Mouse (Mus musculus) kidney, adult 8-10 months (tissue): Measurements from ENCODE around the gene Khk.

Experiments used
- DNase-seq, 2 experiments: peaks; one replicate each; pipeline ENCODE4 v3.0.0; 2022

The Khk gene

GRCm38 (mm10) chr5:30913060-30913841, 8.0 kb upstream of the Khk start, which contains the start of gene Emilin1:
Gene Emilin1 (plus strand): TSS chr5:30913402.
- peak in 1 of 2 experiments; percentile 58 for DNase-seq

- DNase-seq = no peak
Measured at GRCm38 (mm10) chr5:30914101-30914635, 7.1 kb upstream of the Khk start.

GRCm38 (mm10) chr5:30914849-30915248, 6.4 kb upstream of the Khk start:
- DNase-seq = no peak

- DNase-seq = no peak
Measured at GRCm38 (mm10) chr5:30915456-30915855, 5.8 kb upstream of the Khk start.

- DNase-seq = peak; percentile 93 to 97
Measured at GRCm38 (mm10) chr5:30915974-30916433, 5.2 kb upstream of the Khk start.

- no peak for DNase-seq
Measured at GRCm38 (mm10) chr5:30916841-30917240, 4.4 kb upstream of the Khk start.

GRCm38 (mm10) chr5:30917348-30917747, 3.9 kb upstream of the Khk start:
- no peak for DNase-seq

- no peak for DNase-seq
Measured at GRCm38 (mm10) chr5:30917891-30918670, 3.1 kb upstream of the Khk start.

- no peak for DNase-seq
Measured at GRCm38 (mm10) chr5:30918691-30919090, 2.5 kb upstream of the Khk start.

GRCm38 (mm10) chr5:30919831-30920614, 1.2 kb upstream of the Khk start:
- DNase-seq = no peak

GRCm38 (mm10) chr5:30920621-30921020, 610 bp upstream of the Khk start:
- DNase-seq = peak; percentile 51 to 61

- DNase-seq = no peak
Measured at GRCm38 (mm10) chr5:30922581-30923041, 1.4 kb downstream of the Khk start.

- no peak for DNase-seq
Measured at GRCm38 (mm10) chr5:30923119-30923518, 1.9 kb downstream of the Khk start.

- DNase-seq = no peak
Measured at GRCm38 (mm10) chr5:30924614-30925013, 3.4 kb downstream of the Khk start.

- DNase-seq = peak; percentile 90 to 92
Measured at GRCm38 (mm10) chr5:30925217-30925616, 4.0 kb downstream of the Khk start.

GRCm38 (mm10) chr5:30926073-30926472, 4.8 kb downstream of the Khk start:
- peak; percentile 80 to 92 for DNase-seq

GRCm38 (mm10) chr5:30927945-30928529, 6.8 kb downstream of the Khk start:
- DNase-seq = peak in 1 of 2 experiments; percentile 7

- peak; percentile 58 to 80 for DNase-seq
Measured at GRCm38 (mm10) chr5:30930121-30930520, 8.9 kb downstream of the Khk start.

GRCm38 (mm10) chr5:30930846-30931245, 9.6 kb downstream of the Khk start:
- no peak for DNase-seq

GRCm38 (mm10) chr5:30931378-30931777, 10.1 kb downstream of the Khk start:
- no peak for DNase-seq

GRCm38 (mm10) chr5:30933705-30934104, 12.5 kb downstream of the Khk start:
- DNase-seq = no peak
